Mouse (Mus musculus) heart, postnatal 10 days (tissue): ENCODE measurements around the gene Tmsb15a. TPM values are rescaled to one million over a fixed set of nuclear protein-coding genes. Genes with fewer than 3 reads are reported as not detected.
"Not testable (repeated sequence)": the region's sequence is repeated elsewhere in the genome, so short reads cannot be mapped to it uniquely, and the experiment has no call there.

Experiments used
- DNase-seq, 2 experiments: peaks; one replicate each; pipeline ENCODE4 v3.0.0; 2021
- intact Hi-C: fragments of 180-260 bp; cut with DNase I; formaldehyde crosslinking; loops from one replicate; pipeline ENCODE4 v1.15.1; 2025
- microRNA-seq, 2 experiments: library from miRNA; unstranded; fragments of <30 nt; microRNA quantifications; one replicate each; pipeline ENCODE4 v1.2.0; 2022
- total RNA-seq, 2 experiments: library from RNA; stranded (reverse); gene quantifications; 2 replicates each; pipeline ENCODE4 v1.2.3; 2021

Tmsb15a gene
- not detected for total RNA-seq

DNA sequence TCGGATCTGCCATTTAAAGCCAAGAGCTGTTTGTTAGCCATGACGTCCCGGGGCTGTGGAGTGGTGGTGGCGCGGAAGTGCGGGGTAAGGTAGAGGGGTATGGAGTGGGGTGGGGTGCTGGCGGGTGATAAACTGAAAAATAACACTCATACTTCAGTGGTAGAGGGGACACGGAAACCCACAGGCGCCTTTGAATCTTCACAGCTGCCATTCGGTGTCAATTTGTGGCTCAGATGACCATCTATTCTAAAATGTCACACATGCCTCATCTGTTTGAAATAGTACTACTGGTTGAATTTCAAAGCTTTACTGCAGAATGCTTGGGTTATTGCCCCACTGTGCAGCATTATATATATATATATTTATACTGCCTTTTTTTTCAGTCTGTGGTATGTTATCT, at the start of gene Tmsb15a:
Gene Tmsb15a (minus strand): TSS at position 101 of the 400 bp plus-strand sequence.
- intact Hi-C loops, result no loop called here
- DNase-seq, result no peak

DNA sequence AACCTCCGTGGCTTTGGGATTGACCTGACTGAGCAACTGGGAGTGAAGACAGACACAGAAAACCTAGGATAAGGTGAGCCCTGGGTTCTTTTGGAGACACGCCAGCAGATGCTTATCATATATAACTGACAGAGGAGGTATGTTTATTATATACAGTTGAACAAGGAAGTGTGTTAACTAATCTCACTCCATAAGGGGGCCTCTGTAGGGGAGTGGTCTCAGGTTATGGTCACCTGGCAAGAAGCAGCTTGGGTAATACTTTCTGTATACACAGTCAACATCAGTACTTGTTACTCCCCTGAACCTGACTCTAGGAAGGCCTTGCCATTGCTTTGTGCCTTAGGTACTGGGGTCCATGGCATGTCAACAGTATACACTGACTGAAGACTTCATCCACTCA, 43.5 kb upstream of the Tmsb15a start:
- no peak for DNase-seq
- intact Hi-C loops, result no loop called here

DNA sequence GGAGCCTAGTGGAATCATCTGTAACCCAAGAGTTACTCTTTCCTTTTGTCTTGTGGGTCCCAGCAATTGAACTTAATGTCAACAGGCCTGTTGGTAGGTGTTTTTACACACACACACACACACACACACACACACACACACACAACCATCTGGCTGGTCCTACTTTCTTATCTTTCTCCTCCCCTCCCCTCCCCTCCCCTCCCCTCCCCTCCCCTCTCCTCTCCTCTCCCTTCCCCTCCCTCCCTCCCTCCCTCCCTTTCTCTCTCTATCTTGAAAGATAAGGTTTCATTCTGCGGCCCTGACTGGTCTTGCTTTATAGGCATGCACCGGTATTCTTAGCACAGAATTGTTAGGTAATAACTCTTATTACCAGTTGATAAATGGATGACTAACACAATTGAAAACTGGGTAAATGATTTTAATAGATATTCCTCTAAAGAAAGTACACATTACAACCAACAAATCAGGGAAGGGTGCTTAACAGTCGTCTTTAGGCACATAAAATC, 43.0 kb upstream of the Tmsb15a start:
- intact Hi-C loops, result no loop called here
- DNase-seq, result no peak

DNA sequence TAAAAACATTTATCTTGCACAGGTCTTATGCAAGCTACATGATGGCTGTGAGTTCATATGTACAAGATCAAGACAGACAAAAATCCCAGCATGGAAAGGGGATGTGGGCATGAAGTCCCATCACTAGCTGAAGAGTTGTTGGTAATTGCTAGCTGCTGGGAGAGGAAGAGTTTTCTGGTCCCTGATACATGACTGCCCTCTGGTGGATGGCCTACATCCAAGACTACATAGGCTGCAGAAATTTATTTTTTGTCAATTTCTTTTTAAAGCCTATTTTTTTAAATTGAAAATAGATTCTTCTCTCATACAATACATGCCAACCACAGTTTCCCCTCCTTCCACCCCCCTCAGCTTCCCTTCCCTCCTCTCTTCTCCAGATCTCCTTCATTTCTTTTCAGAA, 36.6 kb upstream of the Tmsb15a start:
- intact Hi-C loops, result no loop called here
- DNase-seq, result peak; percentile 19 to 46

DNA sequence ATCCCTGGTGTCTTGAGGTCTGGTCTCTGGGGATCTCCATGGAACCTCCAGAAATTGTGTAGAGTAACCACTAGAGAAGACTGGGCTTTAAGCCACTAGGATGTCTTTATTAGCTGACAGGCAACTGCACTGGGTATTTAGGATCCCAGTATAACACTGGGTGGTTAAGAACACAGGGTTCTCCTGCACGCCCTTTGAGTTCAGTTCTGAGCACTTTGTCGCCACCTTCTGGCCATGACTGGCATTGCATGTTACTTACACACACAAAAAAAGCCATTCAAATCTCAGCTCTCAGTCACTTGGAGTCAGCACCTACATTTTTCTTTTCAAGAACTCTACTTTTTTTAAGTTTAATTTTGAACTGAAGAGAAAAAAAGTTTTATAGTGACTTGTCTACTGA, 27.8 kb upstream of the Tmsb15a start:
- intact Hi-C loops, result loop anchor here (5.0 kb wide), 2 partner anchors 39 to 101 kb away; no protein-coding TSS in a partner anchor
- peak; percentile 68 to 82 for DNase-seq

DNA sequence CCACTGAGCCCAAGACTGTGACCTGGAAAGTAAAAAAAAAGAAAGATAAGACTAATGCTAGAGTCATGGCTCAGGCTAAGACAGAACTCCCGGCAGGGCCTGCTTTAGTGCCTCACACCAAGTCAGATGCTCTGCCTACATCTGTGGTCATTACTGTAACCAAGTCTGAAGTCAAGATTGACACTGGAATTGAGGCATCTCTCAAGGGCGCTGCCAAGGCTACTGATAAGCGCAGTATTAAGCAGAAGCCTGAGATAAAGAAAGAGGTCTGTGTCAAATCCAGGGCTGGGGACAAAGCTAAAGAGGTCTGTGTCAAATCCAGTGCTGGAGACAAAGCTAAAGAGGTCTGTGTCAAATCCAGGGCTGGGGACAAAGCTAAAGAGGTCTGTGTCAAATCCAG, 20.3 kb upstream of the Tmsb15a start:
- DNase-seq, intact Hi-C loops: not testable (repeated sequence)

DNA sequence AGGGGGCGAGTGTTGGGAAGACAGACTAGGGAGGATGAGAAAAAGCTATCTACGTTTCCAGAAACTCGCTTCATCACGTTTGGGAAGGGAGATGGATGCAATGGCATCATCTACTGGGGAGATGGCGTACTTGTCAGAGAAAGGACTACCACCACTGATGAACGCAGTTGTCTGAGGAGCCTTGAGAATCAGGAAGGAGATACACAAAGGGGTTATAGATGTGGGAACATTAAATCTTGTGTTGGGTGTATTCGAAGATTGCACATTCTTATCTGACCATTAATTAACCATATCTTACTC, 17.9 kb upstream of the Tmsb15a start:
- intact Hi-C loops, result no loop called here

DNA sequence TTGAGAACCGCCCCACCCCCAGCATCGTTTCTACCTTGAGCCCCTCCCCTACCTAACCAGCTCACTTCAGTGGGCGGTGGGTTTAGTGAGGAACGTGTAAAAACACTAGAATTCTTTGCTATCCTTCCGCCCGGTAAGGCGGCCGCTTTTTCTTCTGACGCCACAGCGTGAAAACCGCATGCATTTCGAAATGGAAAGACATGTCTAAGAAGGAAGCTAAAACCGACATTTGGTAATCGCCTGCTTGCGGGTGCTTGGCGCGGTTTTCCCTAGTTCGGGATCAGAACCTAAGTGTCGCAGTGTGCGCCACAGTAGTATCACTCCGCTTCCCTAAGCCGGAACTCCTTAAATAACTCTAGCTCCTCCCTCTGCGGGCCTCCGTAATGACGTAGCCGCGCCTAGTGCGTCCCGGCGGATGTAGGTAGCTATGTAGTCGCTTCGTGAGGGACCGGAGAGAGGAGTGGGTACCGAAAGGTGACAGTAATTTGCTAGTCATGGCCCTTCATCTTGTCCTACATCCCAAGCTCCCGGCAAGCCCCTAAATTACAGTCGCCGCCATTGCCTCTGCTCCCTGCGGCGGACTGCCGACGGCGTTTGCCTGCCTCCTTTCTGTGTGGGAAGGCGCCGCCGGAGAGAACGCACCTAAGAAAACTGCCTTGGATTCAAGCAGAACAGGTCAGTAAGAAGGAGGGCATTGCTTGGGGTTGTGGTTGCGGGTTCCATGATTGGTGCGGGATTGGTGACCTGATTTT, 17.4 kb upstream of the Tmsb15a start, which contains the start of the genes Armcx5 and Gprasp1:
Gene Armcx5 (plus strand): TSS at position 430 of the 752 bp plus-strand sequence.
Gene Gprasp1 (plus strand): TSS at position 430 of the 752 bp plus-strand sequence.
- intact Hi-C loops, result no loop called here
- DNase-seq, result peak; percentile 88 to 90

More for the DNA sequence above, 17.9 kb upstream of the Tmsb15a start:
- no peak for DNase-seq

DNA sequence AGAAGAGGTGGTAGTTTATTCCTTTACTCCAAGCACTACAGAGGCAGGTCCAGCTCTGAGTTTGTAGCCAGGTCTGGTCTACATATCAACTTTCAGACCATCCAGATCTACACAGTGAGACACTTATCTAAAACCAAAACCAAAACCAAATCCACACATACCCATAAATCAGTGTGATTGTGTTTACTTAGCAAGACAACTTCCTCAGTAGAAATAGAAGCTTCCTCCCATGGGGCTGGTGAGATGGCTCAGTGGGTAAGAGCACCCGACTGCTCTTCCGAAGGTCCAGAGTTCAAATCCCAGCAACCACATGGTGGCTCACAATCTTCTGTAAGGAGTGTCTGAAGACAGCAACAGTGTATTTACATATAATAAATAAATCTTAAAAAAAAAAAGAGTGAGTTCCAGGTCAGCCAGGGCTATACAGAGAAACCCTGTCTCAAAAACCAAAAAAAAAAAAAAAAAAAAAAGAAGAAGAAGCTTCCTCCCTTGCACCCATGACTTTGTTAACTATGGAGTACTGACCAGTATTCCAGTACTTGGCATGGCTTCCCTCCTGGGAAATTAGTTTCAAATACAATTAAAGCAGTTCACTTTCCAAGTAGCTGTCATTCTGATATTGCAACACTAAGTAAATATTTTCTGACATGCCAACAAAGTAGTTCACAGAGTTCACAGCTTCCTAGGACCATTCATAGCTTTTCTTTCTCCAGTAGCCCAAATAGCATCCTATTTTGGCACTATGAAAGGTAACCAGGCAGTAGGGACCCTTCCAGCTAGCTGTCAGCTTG, 13.9 kb upstream of the Tmsb15a start:
- intact Hi-C loops, result no loop called here
- DNase-seq, result no peak

DNA sequence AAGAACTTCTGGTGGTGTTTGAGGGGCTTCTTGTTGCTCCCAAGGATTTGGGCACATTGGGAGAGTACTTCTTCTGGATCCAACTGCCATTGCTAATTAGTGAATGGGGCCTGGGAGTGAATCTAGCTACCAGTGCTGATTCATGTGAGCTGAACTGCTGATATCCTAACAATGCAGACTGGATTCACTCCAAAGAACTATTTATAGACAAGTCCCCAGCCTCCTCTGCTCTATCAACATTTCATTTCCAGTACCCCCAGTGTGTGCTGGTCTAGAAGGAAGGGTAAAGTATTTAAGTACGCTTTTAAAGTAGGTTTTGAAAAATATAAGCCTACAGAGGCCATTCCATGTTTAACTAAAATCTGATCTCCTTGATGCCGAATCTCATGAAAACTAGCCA, 12.2 kb downstream of the Tmsb15a start:
- intact Hi-C loops, result no loop called here
- DNase-seq, result peak in 1 of 2 experiments; percentile 14

DNA sequence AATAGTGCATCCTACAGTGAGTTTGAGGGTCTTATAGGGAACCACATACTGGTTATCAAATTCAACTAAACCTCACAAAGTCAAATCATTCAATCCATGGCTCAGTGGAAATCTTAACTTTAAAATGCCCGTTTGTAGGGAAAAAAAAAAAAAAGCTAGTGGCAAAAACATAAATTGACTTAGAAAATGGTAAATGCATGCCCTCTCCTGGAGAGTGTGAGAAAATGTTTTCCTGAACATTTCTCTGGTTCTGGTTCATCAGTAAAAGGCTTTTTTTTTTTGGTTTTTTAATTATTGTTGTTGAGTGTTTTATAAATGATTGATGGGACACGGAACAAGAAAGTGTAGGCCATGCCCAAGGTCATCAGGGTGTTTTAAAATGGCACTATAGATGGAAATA, 20.7 kb downstream of the Tmsb15a start:
- intact Hi-C loops, result loop anchor here (10.0 kb wide), 1 partner anchor 130 kb away; no protein-coding TSS in a partner anchor
- no peak for DNase-seq

DNA sequence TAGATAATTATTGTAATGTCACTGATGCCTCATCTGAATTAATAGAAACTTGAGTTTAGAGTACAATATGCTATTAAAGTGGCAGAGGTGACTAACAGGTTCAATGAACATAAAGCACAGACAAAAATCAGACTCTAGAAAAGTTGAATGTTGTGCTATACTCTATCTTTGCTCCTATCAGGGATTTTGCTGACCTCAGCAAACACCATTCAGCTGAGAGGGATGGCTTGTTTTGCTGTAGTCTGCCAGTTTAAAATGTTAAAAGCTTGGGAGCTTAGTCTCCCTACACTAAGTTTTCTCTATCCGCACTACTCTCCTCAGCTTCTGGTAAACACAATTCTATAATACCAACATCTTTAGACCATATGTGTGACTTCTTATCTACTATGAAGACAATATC, 21.9 kb downstream of the Tmsb15a start:
- DNase-seq, result no peak
- intact Hi-C loops, result loop anchor here (10.0 kb wide), 1 partner anchor 128 kb away; no protein-coding TSS in a partner anchor

DNA sequence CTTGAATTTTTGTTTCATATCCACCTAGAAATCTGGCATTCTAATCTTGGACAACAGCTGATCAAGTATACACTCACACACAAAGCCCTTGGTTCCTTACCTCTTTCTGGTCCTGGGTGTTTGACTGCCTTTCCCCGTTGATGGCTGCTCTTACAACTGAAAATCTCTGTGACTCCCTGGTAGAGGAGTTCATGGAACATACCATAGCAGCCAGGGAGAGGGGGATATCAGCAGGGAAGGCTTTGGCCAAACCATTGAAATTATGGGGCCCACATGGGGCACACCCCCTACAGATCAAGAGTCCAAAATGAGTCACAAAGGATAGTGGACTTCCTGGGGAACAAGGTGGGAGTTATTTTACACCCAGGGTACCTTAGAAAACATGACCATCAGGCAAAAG, 31.4 kb downstream of the Tmsb15a start, which contains the start of gene Tcp11x2:
Gene Tcp11x2 (minus strand): TSS at position 158 of the 400 bp plus-strand sequence.
- intact Hi-C loops, result no loop called here
- no peak for DNase-seq

DNA sequence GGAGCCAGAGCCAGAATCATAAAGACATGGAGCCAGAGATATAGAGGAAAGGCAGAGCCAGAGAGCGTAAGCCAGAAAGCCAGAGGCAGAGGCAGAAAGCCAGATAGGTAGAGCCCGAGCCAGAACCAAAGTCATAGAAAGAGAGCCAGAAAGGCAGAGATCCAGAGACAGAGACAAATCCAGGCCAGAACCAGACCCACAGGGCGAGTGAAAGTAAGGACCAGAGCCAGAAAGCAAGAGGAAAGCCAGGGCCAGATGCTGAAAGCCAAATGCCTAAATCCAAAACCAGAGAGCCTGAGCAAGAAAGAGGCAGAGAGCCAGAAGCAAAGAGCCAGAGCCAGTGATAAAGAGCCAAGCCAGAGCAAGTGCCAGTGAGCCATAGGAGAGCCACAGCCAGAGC, 37.3 kb downstream of the Tmsb15a start:
- intact Hi-C loops, result no loop called here
- no peak for DNase-seq

DNA sequence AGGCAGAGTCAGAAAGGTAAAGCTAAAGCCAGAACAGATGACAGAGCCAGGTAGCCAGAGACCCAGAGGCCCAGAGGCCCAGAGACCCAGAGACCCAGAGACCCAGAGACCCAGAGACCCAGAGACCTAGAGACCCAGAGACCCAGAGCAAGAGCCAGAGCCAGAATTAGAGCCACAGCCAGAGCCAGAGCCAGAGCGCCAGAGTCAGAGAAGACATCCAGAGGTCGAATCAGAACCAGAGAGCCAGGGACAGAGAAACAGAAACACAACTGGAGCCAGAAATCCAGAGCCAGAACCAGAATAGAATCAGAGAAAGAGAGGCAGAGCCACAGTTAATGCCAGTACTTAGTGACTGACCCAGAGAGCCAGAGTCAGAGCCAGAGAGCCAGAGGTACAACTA, 43.2 kb downstream of the Tmsb15a start:
- no peak for DNase-seq
- intact Hi-C loops, result no loop called here

Small RNA genes within 50 kb of the gene (microRNA-seq; reads per million reads assigned to microRNA genes)
- gene Mir7646, result 0 reads per million in 2 experiments

Other genes starting within 250 kb of the Tmsb15a start
- gene AV320801, start 230.7 kb downstream of the Tmsb15a start, total RNA-seq, result not detected
- gene Nxf7, start 126.5 kb downstream of the Tmsb15a start, total RNA-seq, result under 1 TPM in 1 of 2 experiments, not detected in 1; 0.34 TPM
- gene Prame, start 97.6 kb downstream of the Tmsb15a start, total RNA-seq, result not detected
- gene Tcp11x2, start 31.5 kb downstream of the Tmsb15a start, total RNA-seq, result not detected
- 10 to 100 TPM in 1 of 2 experiments, 1 to 10 TPM in 1; 8.4 to 10.7 TPM for gene Armcx5, start 17.5 kb upstream of the Tmsb15a start, total RNA-seq
- gene Gprasp1, start 17.5 kb upstream of the Tmsb15a start, total RNA-seq, result 10 to 100 TPM; 25.5 to 26.2 TPM
- 10 to 100 TPM; 29.7 to 47.2 TPM for gene Bhlhb9, start 72.3 kb upstream of the Tmsb15a start, total RNA-seq
- 1 to 10 TPM; 3.7 to 7.3 TPM for gene Gprasp2, start 113.8 kb upstream of the Tmsb15a start, total RNA-seq